Mouse (Mus musculus): Measurements from ENCODE around the gene Taar1. TPM values are rescaled to one million over a fixed set of nuclear protein-coding genes. Genes with fewer than 3 reads are reported as not detected.

Gene Taar1
- polyA plus RNA-seq, 1 experiment: not detected

DNA sequence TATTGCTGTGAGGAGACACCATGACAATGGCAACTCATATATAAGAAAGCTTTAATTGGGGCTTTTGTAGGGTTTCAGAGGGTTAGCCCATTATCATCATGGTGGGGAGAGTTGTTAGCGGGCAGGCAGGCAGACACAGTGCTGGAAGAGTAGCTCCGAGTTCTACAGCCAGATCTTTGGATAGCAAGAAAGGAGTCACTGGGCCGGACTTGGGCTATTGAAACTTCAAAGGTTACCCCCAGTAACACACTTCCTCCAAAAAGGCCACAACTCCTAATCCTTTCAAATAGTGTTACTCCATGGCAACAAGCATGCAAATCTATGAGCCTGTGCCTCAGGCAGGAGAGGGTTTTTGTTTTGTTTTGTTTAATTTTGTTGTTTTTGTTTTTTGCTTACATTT, 19.0 kb upstream of the Taar1 start:
- H3K4me1 ChIP-seq (ENCODE audit: control insufficient read depth, insufficient read depth, low read length): no peaks in the 10 kb centered on the region; the same call in 1 of the 2 replicates
- 82% methylated on average over 3 of the region's 3 CpGs for WGBS
- TF ChIP-seq POLR2A (IDR thresholded peaks at IDR 0.05; ENCODE audit: low read depth, low read length): no peak
- TF ChIP-seq CTCF (conservative IDR thresholded peaks at IDR 0.05; ENCODE audit: insufficient read depth, insufficient read length, low read depth, low read length): no peak
- no peak for DNase-seq
- no peak overlapping the region for H3K4me3 ChIP-seq (ENCODE audit: insufficient read depth, low read depth, low read length)
- H3K36me3 ChIP-seq (ENCODE audit: control insufficient read depth, insufficient read depth, low read length): peaks cover 2% of the 10 kb centered on the region; the same call in 1 of the 2 replicates
- H3K27ac ChIP-seq (ENCODE audit: insufficient read depth, low read depth, low read length): no peak overlapping the region
- H3K27me3 ChIP-seq (replicated peaks; ENCODE audit: control insufficient read depth, insufficient read depth, low read length): no peaks in the 10 kb centered on the region

DNA sequence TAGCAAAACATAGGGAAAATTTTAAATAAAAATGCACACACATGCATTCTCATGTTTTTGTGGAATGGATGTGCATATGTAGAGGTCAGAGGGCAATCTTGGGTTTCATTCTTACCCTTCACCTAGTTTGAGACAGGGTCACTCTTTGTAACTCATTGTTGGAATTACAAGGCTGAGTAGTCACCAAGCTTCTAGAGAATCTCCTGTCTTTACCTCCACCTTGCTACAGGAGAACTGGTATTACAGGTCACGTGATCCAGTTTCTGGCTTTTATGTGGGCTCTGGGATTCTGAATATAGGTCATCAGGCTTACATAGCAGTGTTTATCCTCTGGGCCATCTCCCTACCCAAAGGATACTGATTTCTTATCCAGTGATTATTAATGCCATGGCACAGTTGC, 14.5 kb upstream of the Taar1 start:
- WGBS: 57% methylated on average over 1 of the region's 1 CpGs
- H3K27ac ChIP-seq (ENCODE audit: insufficient read depth, low read depth, low read length): no peak overlapping the region
- no peaks in the 10 kb centered on the region; the same call in 1 of the 2 replicates for H3K4me1 ChIP-seq (ENCODE audit: control insufficient read depth, insufficient read depth, low read length)
- peak; percentile 38 for DNase-seq
- peaks cover 2% of the 10 kb centered on the region; the same call in 1 of the 2 replicates for H3K36me3 ChIP-seq (ENCODE audit: control insufficient read depth, insufficient read depth, low read length)
- TF ChIP-seq POLR2A (IDR thresholded peaks at IDR 0.05; ENCODE audit: low read depth, low read length) (no peak), CTCF (conservative IDR thresholded peaks at IDR 0.05; ENCODE audit: insufficient read depth, insufficient read length, low read depth, low read length) (no peak)
- H3K27me3 ChIP-seq (replicated peaks; ENCODE audit: control insufficient read depth, insufficient read depth, low read length): no peaks in the 10 kb centered on the region
- H3K4me3 ChIP-seq (ENCODE audit: insufficient read depth, low read depth, low read length): no peak overlapping the region

DNA sequence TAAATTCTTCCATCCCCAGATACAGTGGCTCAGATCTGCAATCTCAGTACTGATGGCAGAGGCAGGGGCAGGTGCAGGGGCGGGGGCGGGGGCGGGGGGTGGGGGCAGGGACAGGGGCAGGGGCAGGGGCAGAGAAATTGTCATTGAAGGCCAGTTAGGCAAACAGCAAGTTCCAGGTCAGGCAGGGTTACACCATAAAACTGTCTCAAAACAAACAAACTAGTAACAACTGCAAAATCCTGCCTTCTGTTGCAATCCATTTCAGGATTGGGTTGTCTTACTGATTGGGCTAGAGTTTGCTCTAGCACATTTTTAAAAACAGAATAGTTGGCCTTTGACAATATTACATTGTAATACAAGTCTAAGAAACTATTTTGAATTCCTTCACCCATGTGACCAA, 2.3 kb downstream of the Taar1 start:
- Histone ChIP-seq H3K27ac (ENCODE audit: insufficient read depth, low read depth, low read length) (no peak overlapping the region), H3K36me3 (ENCODE audit: control insufficient read depth, insufficient read depth, low read length) (no peaks in the 10 kb centered on the region), H3K27me3 (replicated peaks; ENCODE audit: control insufficient read depth, insufficient read depth, low read length) (no peaks in the 10 kb centered on the region), H3K4me3 (ENCODE audit: insufficient read depth, low read depth, low read length) (no peak overlapping the region), H3K4me1 (ENCODE audit: control insufficient read depth, insufficient read depth, low read length) (no peaks in the 10 kb centered on the region)
- WGBS: 69% methylated on average over 3 of the region's 3 CpGs
- DNase-seq: peak; percentile 29
- no peak for TF ChIP-seq POLR2A (IDR thresholded peaks at IDR 0.05; ENCODE audit: low read depth, low read length)
- no peak for TF ChIP-seq CTCF (conservative IDR thresholded peaks at IDR 0.05; ENCODE audit: insufficient read depth, insufficient read length, low read depth, low read length)

DNA sequence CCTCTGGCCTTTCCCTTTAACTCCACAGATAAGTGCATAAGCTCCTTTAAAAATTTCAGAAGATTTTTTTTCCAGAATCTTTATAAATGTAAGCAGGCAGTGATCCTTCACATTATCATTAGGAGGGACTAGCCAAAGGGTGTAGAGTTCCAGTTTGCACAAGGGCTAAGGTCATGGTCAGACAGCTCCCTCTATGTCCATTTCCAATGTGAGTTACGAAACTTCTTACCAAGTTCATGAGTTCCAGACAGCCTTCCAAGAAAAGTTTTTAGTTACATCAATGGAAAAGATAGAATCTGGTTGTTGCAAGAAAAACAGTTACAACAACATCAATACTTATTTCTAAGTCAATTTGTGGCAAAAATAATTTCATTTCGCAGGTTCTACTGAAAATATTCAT, 3.8 kb downstream of the Taar1 start:
- Histone ChIP-seq H3K27ac (ENCODE audit: insufficient read depth, low read depth, low read length) (no peak overlapping the region), H3K4me3 (ENCODE audit: insufficient read depth, low read depth, low read length) (no peak overlapping the region), H3K36me3 (ENCODE audit: control insufficient read depth, insufficient read depth, low read length) (no peaks in the 10 kb centered on the region), H3K27me3 (replicated peaks; ENCODE audit: control insufficient read depth, insufficient read depth, low read length) (no peaks in the 10 kb centered on the region), H3K4me1 (ENCODE audit: control insufficient read depth, insufficient read depth, low read length) (no peaks in the 10 kb centered on the region)
- TF ChIP-seq CTCF (conservative IDR thresholded peaks at IDR 0.05; ENCODE audit: insufficient read depth, insufficient read length, low read depth, low read length) (no peak), POLR2A (IDR thresholded peaks at IDR 0.05; ENCODE audit: low read depth, low read length) (no peak)
- peak; percentile 26 for DNase-seq
- 75% methylated on average over 2 of the region's 2 CpGs for WGBS

DNA sequence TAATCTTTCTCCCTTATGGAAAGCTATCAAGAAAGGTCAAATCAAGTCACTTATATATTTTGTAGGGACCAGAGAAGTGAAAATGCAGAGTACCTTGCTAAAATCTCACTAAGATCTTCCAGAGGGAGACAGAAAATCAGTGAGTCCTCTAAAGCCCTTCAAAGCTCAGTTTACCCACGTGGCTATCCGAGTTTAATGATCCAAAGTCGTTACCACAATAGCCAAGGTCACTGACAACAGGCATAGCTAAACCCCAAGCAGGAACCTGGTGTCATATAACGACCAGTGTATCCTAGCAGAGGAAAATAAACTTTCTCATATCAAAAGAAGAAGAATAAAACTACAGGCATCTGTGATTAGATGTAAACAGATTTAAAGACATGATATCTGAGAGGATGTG, 17.5 kb downstream of the Taar1 start:
- WGBS: 22% methylated on average over 4 of the region's 4 CpGs
- TF ChIP-seq CTCF (conservative IDR thresholded peaks at IDR 0.05; ENCODE audit: insufficient read depth, insufficient read length, low read depth, low read length) (no peak), POLR2A (IDR thresholded peaks at IDR 0.05; ENCODE audit: low read depth, low read length) (no peak)

DNA sequence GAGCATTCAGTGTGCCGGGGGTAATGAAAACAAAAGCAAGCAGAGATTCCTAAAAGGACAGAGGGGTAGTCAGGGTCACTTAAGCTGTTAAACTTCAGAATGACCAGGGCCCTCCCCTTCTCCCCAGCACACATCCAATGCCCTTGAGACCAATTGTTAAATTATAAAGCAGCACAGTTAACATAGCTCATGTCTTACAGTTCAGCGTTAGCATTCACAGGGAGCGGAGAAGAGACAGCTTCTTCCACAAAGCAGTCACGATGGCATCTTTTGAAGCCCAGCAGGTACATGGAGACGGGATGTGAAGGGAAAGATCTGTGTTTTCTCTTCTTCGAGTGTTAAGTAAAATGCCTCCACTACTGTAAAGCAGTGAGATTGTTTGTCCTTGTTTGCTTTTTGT, 18.2 kb downstream of the Taar1 start, which contains the start of gene Taar2:
Taar2 (plus strand) TSS at position 261 of the 400 bp plus-strand sequence.
- Histone ChIP-seq H3K36me3 (ENCODE audit: control insufficient read depth, insufficient read depth, low read length) (no peaks in the 10 kb centered on the region), H3K4me3 (ENCODE audit: insufficient read depth, low read depth, low read length) (no peak within 1 kb of the TSS), H3K4me1 (ENCODE audit: control insufficient read depth, insufficient read depth, low read length) (no peaks in the 10 kb centered on the region), H3K27me3 (replicated peaks; ENCODE audit: control insufficient read depth, insufficient read depth, low read length) (no peaks in the 10 kb centered on the region; the same call in 1 of the 2 replicates), H3K27ac (ENCODE audit: insufficient read depth, low read depth, low read length) (no peak within 1 kb of the TSS)
- TF ChIP-seq CTCF (conservative IDR thresholded peaks at IDR 0.05; ENCODE audit: insufficient read depth, insufficient read length, low read depth, low read length) (no peak), POLR2A (IDR thresholded peaks at IDR 0.05; ENCODE audit: low read depth, low read length) (no peak)
- no peak for DNase-seq
- 33% methylated on average over 6 of the region's 6 CpGs for WGBS

More for the DNA sequence above, 17.5 kb downstream of the Taar1 start:
- DNase-seq: no peak
- Histone ChIP-seq H3K4me1 (ENCODE audit: control insufficient read depth, insufficient read depth, low read length) (no peaks in the 10 kb centered on the region), H3K36me3 (ENCODE audit: control insufficient read depth, insufficient read depth, low read length) (no peaks in the 10 kb centered on the region), H3K4me3 (ENCODE audit: insufficient read depth, low read depth, low read length) (no peak overlapping the region), H3K27ac (ENCODE audit: insufficient read depth, low read depth, low read length) (no peak overlapping the region), H3K27me3 (replicated peaks; ENCODE audit: control insufficient read depth, insufficient read depth, low read length) (no peaks in the 10 kb centered on the region; the same call in 1 of the 2 replicates)

DNA sequence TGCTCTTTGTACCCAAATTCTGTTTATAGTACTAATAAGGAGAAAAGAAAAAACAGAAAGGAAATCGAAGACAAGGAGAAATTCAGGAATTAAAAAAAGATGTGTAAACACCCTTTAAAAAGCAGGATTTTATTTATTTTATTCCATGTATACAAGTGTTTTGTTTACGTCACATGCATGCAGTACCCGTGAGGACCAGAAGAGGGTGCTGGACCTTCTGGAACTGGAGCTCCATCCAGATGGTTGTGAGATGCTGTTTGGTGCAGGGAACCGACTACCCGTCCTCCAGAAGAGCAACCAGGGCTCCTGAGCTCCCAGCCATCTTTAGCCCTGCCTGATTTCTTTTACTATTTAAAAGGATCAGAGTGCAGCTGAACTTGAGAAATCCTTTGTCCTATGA, 22.3 kb downstream of the Taar1 start:
- TF ChIP-seq CTCF (conservative IDR thresholded peaks at IDR 0.05; ENCODE audit: insufficient read depth, insufficient read length, low read depth, low read length) (peak; percentile 42), POLR2A (IDR thresholded peaks at IDR 0.05; ENCODE audit: low read depth, low read length) (no peak)
- H3K4me1 ChIP-seq (ENCODE audit: control insufficient read depth, insufficient read depth, low read length): no peaks in the 10 kb centered on the region
- 82% methylated on average over 5 of the region's 5 CpGs for WGBS
- H3K27ac ChIP-seq (ENCODE audit: insufficient read depth, low read depth, low read length): no peak overlapping the region
- H3K36me3 ChIP-seq (ENCODE audit: control insufficient read depth, insufficient read depth, low read length): no peaks in the 10 kb centered on the region
- no peak overlapping the region for H3K4me3 ChIP-seq (ENCODE audit: insufficient read depth, low read depth, low read length)
- no peaks in the 10 kb centered on the region; the same call in 1 of the 2 replicates for H3K27me3 ChIP-seq (replicated peaks; ENCODE audit: control insufficient read depth, insufficient read depth, low read length)
- DNase-seq: no peak
